Comparison of ENCODE assay signal across 16 mouse cellular contexts in genomic region chr10:68606848-68607247, GRCm38 (mm10).
DNase-seq lines count a peak whose midpoint lies in the region; ATAC-seq lines count a peak whose summit lies in the region.
"Had no signal": no experiment of that assay in that cellular context is flagged by ENCODE, and none has a peak within 500 bp of the region (broad histone marks: within the 10 kb centered on the region; RNA-seq: fewer than 3 reads in every experiment).

No protein-coding gene starts in this region.

- H3K9me3 ChIP-seq in hindbrain, embryonic 14.5 days (ENCODE audit: control insufficient read depth, low read length) = no peaks in the 10 kb centered on the region
- no peaks in the 10 kb centered on the region for H3K9me3 ChIP-seq in hindbrain, embryonic 11.5 days (ENCODE audit: control insufficient read depth, low read length)
- H3K9me3 ChIP-seq: lung, embryonic 15.5 days had no signal

- 62% methylated on average over 2 of the region's 2 CpGs for WGBS in hindbrain, embryonic 14.5 days
- 74% methylated on average over 2 of the region's 2 CpGs for WGBS in hindbrain, embryonic 11.5 days

- no peak overlapping the region for H3K4me3 ChIP-seq in hindbrain, embryonic 14.5 days (replicated peaks; ENCODE audit: low read length)
- no peak overlapping the region for H3K4me3 ChIP-seq in hindbrain, embryonic 11.5 days (ENCODE audit: low read depth, low read length)
- H3K4me3 ChIP-seq: forebrain, embryonic 12.5 days; heart, adult 2 months; hindbrain, embryonic 10.5 days; lung, embryonic 15.5 days had no signal

- no peak for ATAC-seq in hindbrain, embryonic 14.5 days (ENCODE audit: low FRiP score)
- no peak for ATAC-seq in hindbrain, embryonic 11.5 days (ENCODE audit: low FRiP score)

- H3K36me3 ChIP-seq in hindbrain, embryonic 14.5 days (replicated peaks; ENCODE audit: control insufficient read depth, insufficient read depth) = no peaks in the 10 kb centered on the region
- no peaks in the 10 kb centered on the region for H3K36me3 ChIP-seq in hindbrain, embryonic 11.5 days (ENCODE audit: control insufficient read depth, insufficient read depth, low read length)
- H3K36me3 ChIP-seq: forebrain, embryonic 12.5 days; hindbrain, embryonic 10.5 days; lung, embryonic 15.5 days had no signal

- no peak overlapping the region for H3K4me2 ChIP-seq in hindbrain, embryonic 14.5 days (replicated peaks)
- no peak overlapping the region for H3K4me2 ChIP-seq in hindbrain, embryonic 11.5 days (replicated peaks; ENCODE audit: low read depth, low read length)
- H3K4me2 ChIP-seq: forebrain, embryonic 12.5 days; lung, embryonic 15.5 days had no signal

- peak; percentile 40 for DNase-seq in hindbrain, embryonic 14.5 days (ENCODE audit: low spot score)
- no peak for DNase-seq in hindbrain, embryonic 11.5 days (ENCODE audit: low spot score)
- DNase-seq in cerebellum, postnatal 14 days = peak; percentile 57 to 75
- DNase-seq in frontal cortex, postnatal 36 days (ENCODE audit: low spot score in 2 of 2) = peak; percentile 55 to 73
- peak; percentile 75 to 77 for DNase-seq in right cerebral cortex, adult 2 months (ENCODE audit: low spot score in 2 of 2)
- no peak for DNase-seq in heart, adult 8-10 months (ENCODE audit: low spot score)
- no peak for DNase-seq in kidney, adult 18-20 months
- no peak for DNase-seq in spleen, postnatal 14 days (ENCODE audit: low spot score in 2 of 2)
- DNase-seq: adrenal gland, postnatal 36 days; heart, adult 2 months; kidney, adult 9 months; layer of hippocampus, postnatal 36 days; thymus, adult 18-20 months had no signal

- no peak overlapping the region for H3K27ac ChIP-seq in hindbrain, embryonic 14.5 days
- no peak overlapping the region for H3K27ac ChIP-seq in hindbrain, embryonic 11.5 days (ENCODE audit: low read depth, low read length)
- H3K27ac ChIP-seq: forebrain, embryonic 12.5 days; heart, adult 2 months; hindbrain, embryonic 10.5 days; lung, embryonic 15.5 days had no signal

- no peaks in the 10 kb centered on the region for H3K27me3 ChIP-seq in hindbrain, embryonic 14.5 days (ENCODE audit: control insufficient read depth, insufficient read depth, low read length)
- H3K27me3 ChIP-seq in hindbrain, embryonic 11.5 days (ENCODE audit: control insufficient read depth, insufficient read depth, low read length) = no peaks in the 10 kb centered on the region
- H3K27me3 ChIP-seq: forebrain, embryonic 12.5 days; lung, embryonic 15.5 days had no signal

- no peak overlapping the region for H3K9ac ChIP-seq in hindbrain, embryonic 14.5 days
- no peak overlapping the region for H3K9ac ChIP-seq in hindbrain, embryonic 11.5 days (ENCODE audit: low read depth, low read length)
- H3K9ac ChIP-seq: forebrain, embryonic 12.5 days; lung, embryonic 15.5 days had no signal

- H3K4me1 ChIP-seq in hindbrain, embryonic 14.5 days (replicated peaks; ENCODE audit: control insufficient read depth, insufficient read depth, low read length) = no peaks in the 10 kb centered on the region
- no peaks in the 10 kb centered on the region for H3K4me1 ChIP-seq in hindbrain, embryonic 11.5 days (replicated peaks; ENCODE audit: control insufficient read depth, insufficient read depth, low read length)
- H3K4me1 ChIP-seq: forebrain, embryonic 12.5 days; hindbrain, embryonic 10.5 days; lung, embryonic 15.5 days had no signal

Comparison
In these comparisons a context has a peak if more than half of its experiments do, and no peak if none do; other contexts are left out.
1. DNase-seq: peak in hindbrain, embryonic 14.5 days (single experiment), cerebellum, postnatal 14 days (2 of 2), frontal cortex, postnatal 36 days (2 of 2) and right cerebral cortex, adult 2 months (2 of 2); none in hindbrain, embryonic 11.5 days (single experiment), heart, adult 8-10 months (single experiment), kidney, adult 18-20 months (single experiment) and spleen, postnatal 14 days (0 of 2).